Mouse (Mus musculus) B cell, adult (primary cell): ENCODE data around the gene Prss58. TPM values are rescaled to one million over a fixed set of nuclear protein-coding genes. Genes with fewer than 3 reads are reported as not detected.

Source experiments
- total RNA-seq: library from RNA; stranded (reverse); gene quantifications from 4 replicates; pipeline ENCODE4 v1.2.4, GENCODE M21; 2023; ENCODE audit not compliant: inconsistent age

The Prss58 gene
- not detected in 4 replicates for total RNA-seq

GRCm38 (mm10) chr6:40900287-40900686, at the start of gene Prss58:
Gene Prss58 (minus strand): TSS chr6:40900387.

GRCm38 (mm10) chr6:40940457-40940856, 40.3 kb upstream of the Prss58 start, which contains the start of gene 1700074P13Rik:
Gene 1700074P13Rik (minus strand): TSS chr6:40940557.

DNA sequence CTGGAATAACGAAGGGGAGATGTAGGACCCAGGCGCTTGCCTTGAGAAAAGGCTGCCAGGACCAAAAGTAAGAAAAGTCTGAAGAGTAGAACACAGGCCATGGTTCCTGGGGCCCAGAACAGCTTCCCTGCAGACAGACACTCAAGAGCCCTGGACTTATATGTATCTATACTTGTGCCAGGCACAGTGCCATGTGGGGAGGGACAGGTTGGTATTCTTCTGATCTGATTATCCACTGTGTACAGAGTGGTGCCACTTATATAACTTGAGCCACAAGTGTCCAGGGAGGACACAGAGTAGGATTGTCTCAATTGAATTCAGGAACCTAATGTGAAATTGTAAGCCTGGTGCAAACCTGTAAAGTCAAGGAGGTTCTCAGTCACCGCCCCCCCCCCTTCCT, 12.8 kb downstream of the Prss58 start, which contains the start of gene Moxd2:
Moxd2 (minus strand) TSS at position 101 of the 400 bp plus-strand sequence.

Other genes starting within 250 kb of the Prss58 start
- gene Moxd2, start 12.9 kb downstream of the Prss58 start, total RNA-seq, result not detected in 4 replicates
- not detected in 4 replicates for gene 1700074P13Rik, start 40.2 kb upstream of the Prss58 start, total RNA-seq
- gene Gm4744, start 51.5 kb upstream of the Prss58 start, total RNA-seq, result not detected in 4 replicates
- not detected in 4 replicates for gene 1810009J06Rik, start 64.4 kb upstream of the Prss58 start, total RNA-seq
- gene Gm2663, start 99.1 kb upstream of the Prss58 start, total RNA-seq, result not detected in 4 replicates
- 0.61 to 1.1 TPM in 2 of 4 replicates, not detected in the others for gene 2210010C04Rik, start 135.1 kb upstream of the Prss58 start, total RNA-seq